Mouse (Mus musculus) embryonic facial prominence, embryonic 10.5 days (tissue): ENCODE results near the gene Zfp85. TPM values are rescaled to one million over a fixed set of nuclear protein-coding genes. Genes with fewer than 3 reads are reported as not detected.
A peak's percentile ranks its signal among the peaks of the same experiment; 100 is the strongest.
"Not testable (repeated sequence)": the region's sequence is repeated elsewhere in the genome, so short reads cannot be mapped to it uniquely, and the experiment has no call there.

Experiments
- DNase-seq: peaks from one replicate; pipeline ENCODE4 v3.0.0-alpha.2; 2017; ENCODE audit warnings: low spot score
- H3K27ac ChIP-seq: fragments of 300-500 bp; sonication (generic); replicated peaks from 2 replicates; pipeline ENCODE4 v1.5.1; 2016; ENCODE audit warnings: mild to moderate bottlenecking
- H3K27me3 ChIP-seq: fragments of 300-500 bp; sonication (generic); replicated peaks from 2 replicates; pipeline ENCODE4 v1.6.1; 2016; ENCODE audit warnings: low read depth, mild to moderate bottlenecking; ENCODE audit not compliant: poor library complexity, severe bottlenecking
- H3K36me3 ChIP-seq: fragments of 300-500 bp; sonication (generic); replicated peaks from 2 replicates; pipeline ENCODE4 v1.6.1; 2016; ENCODE audit warnings: mild to moderate bottlenecking, moderate library complexity
- H3K4me1 ChIP-seq: fragments of 300-500 bp; sonication (generic); 2 replicates; pipeline ENCODE4 v1.6.1; 2016
- H3K4me3 ChIP-seq: fragments of 300-500 bp; sonication (generic); 2 replicates; pipeline ENCODE4 v1.5.1; 2016; ENCODE audit warnings: mild to moderate bottlenecking, moderate library complexity
- H3K9me3 ChIP-seq: fragments of 300-500 bp; sonication (generic); 2 replicates; pipeline ENCODE4 v1.6.1; 2016; ENCODE audit warnings: mild to moderate bottlenecking
- WGBS: fragments of 180-500 bp; shearing (Covaris S2); methylation state at CpG from one replicate; pipeline ENCODE4 v1.1.7; 2016; 5-methylcytosine and 5-hydroxymethylcytosine counted together
- polyA plus RNA-seq: library from polyadenylated mRNA; unstranded; fragments of >200 nt; fragmentation: Nextera tagmentation; extraction: Ambion mirVana; gene quantifications from 2 replicates; pipeline ENCODE4 v1.2.1, GENCODE M21; 2016

Gene Zfp85
- polyA plus RNA-seq, result 4.2 and 4.9 TPM in 2 replicates

- peak within 1 kb of the TSS; percentile 70 for H3K4me3 ChIP-seq
- H3K27ac ChIP-seq, result peak within 1 kb of the TSS; percentile 87
- WGBS, result 9% methylated on average over 24 of the region's 24 CpGs
Observed at GRCm38 (mm10) chr13:67754333-67755306, at the start of gene Zfp85. Gene Zfp85, minus strand, starts transcription at chr13:67755228.

GRCm38 (mm10) chr13:67799151-67799550 is 44.1 kb upstream of the Zfp85 start:
- H3K36me3 ChIP-seq, result not testable (repeated sequence)
- WGBS, result 87% methylated on average over 3 of the region's 3 CpGs

More at GRCm38 (mm10) chr13:67754333-67755306, at the start of gene Zfp85:
- H3K36me3 ChIP-seq, result peaks cover 16% of the 10 kb centered on the region
- H3K27me3 ChIP-seq, result no peaks in the 10 kb centered on the region
- H3K4me1 ChIP-seq, result peaks cover 4% of the 10 kb centered on the region; the same call in 1 of the 2 replicates
- H3K9me3 ChIP-seq, result peaks cover under 1% of the 10 kb centered on the region; the same call in 1 of the 2 replicates
- peak; percentile 71 for DNase-seq

GRCm38 (mm10) chr13:67798618-67799017 is 43.6 kb upstream of the Zfp85 start:
- no peaks in the 10 kb centered on the region for H3K27me3 ChIP-seq
- DNase-seq, result no peak
- H3K4me3 ChIP-seq, result no peak overlapping the region
- no peaks in the 10 kb centered on the region for H3K36me3 ChIP-seq
- H3K9me3 ChIP-seq, result no peaks in the 10 kb centered on the region
- H3K4me1 ChIP-seq, result no peaks in the 10 kb centered on the region
- no peak overlapping the region for H3K27ac ChIP-seq
- WGBS, result 78% methylated on average over 3 of the region's 3 CpGs

More at GRCm38 (mm10) chr13:67799151-67799550, 44.1 kb upstream of the Zfp85 start:
- H3K4me3 ChIP-seq, DNase-seq, H3K27me3 ChIP-seq, H3K27ac ChIP-seq, H3K9me3 ChIP-seq, H3K4me1 ChIP-seq: not testable (repeated sequence)

- no peaks in the 10 kb centered on the region for H3K4me1 ChIP-seq
- peaks cover 17% of the 10 kb centered on the region; the same call in 1 of the 2 replicates for H3K9me3 ChIP-seq
- no peak overlapping the region for H3K4me3 ChIP-seq
- H3K36me3 ChIP-seq, result peaks cover 22% of the 10 kb centered on the region
- H3K27me3 ChIP-seq, result no peaks in the 10 kb centered on the region
- H3K27ac ChIP-seq, result no peak overlapping the region
- WGBS, result 93% methylated on average over 10 of the region's 10 CpGs
- DNase-seq, result no peak
Observed at GRCm38 (mm10) chr13:67791921-67792455, 37.0 kb upstream of the Zfp85 start.

GRCm38 (mm10) chr13:67779265-67780221 is 24.5 kb upstream of the Zfp85 start, which contains the start of gene Zfp493:
Gene Zfp493, plus strand, starts transcription at chr13:67779693.
- H3K4me3 ChIP-seq, result peak within 1 kb of the TSS; percentile 80
- peaks cover 5% of the 10 kb centered on the region; the same call in 1 of the 2 replicates for H3K4me1 ChIP-seq
- 7% methylated on average over 26 of the region's 26 CpGs for WGBS
- DNase-seq, result peak; percentile 65
- no peaks in the 10 kb centered on the region for H3K27me3 ChIP-seq
- H3K27ac ChIP-seq, result peak within 1 kb of the TSS; percentile 87
- peaks cover 3% of the 10 kb centered on the region; the same call in 1 of the 2 replicates for H3K9me3 ChIP-seq
- peaks cover 5% of the 10 kb centered on the region; the same call in 1 of the 2 replicates for H3K36me3 ChIP-seq

GRCm38 (mm10) chr13:67763031-67763768 is 8.2 kb upstream of the Zfp85 start:
- 83% methylated on average over 2 of the region's 2 CpGs for WGBS

GRCm38 (mm10) chr13:67759966-67760365 is 4.9 kb upstream of the Zfp85 start:
- H3K4me3 ChIP-seq, result no peak overlapping the region
- no peaks in the 10 kb centered on the region for H3K9me3 ChIP-seq
- no peaks in the 10 kb centered on the region for H3K27me3 ChIP-seq
- no peak overlapping the region for H3K27ac ChIP-seq
- 81% methylated on average over 1 of the region's 1 CpGs for WGBS
- H3K36me3 ChIP-seq, result no peaks in the 10 kb centered on the region
- no peaks in the 10 kb centered on the region for H3K4me1 ChIP-seq
- DNase-seq, result no peak

More at GRCm38 (mm10) chr13:67763031-67763768, 8.2 kb upstream of the Zfp85 start:
- H3K36me3 ChIP-seq, result no peaks in the 10 kb centered on the region
- H3K4me3 ChIP-seq, result no peak overlapping the region
- no peaks in the 10 kb centered on the region for H3K27me3 ChIP-seq
- no peaks in the 10 kb centered on the region for H3K4me1 ChIP-seq
- DNase-seq, result no peak
- H3K27ac ChIP-seq, result no peak overlapping the region
- no peaks in the 10 kb centered on the region for H3K9me3 ChIP-seq

GRCm38 (mm10) chr13:67755761-67756160 is 733 bp upstream of the Zfp85 start:
- WGBS, result 85% methylated on average over 6 of the region's 6 CpGs
- no peaks in the 10 kb centered on the region for H3K9me3 ChIP-seq
- H3K36me3 ChIP-seq, result peaks cover 11% of the 10 kb centered on the region
- no peaks in the 10 kb centered on the region for H3K27me3 ChIP-seq
- no peak for DNase-seq
- 0 out of 2 replicates have a peak overlapping the region, but pooled peaks have one; percentile 87 for H3K27ac ChIP-seq
- peak overlapping the region; percentile 70; the same call in 1 of the 2 replicates for H3K4me3 ChIP-seq
- H3K4me1 ChIP-seq, result peaks cover 4% of the 10 kb centered on the region; the same call in 1 of the 2 replicates

- no peak overlapping the region for H3K4me3 ChIP-seq
- no peaks in the 10 kb centered on the region for H3K27me3 ChIP-seq
- no peak overlapping the region for H3K27ac ChIP-seq
- H3K4me1 ChIP-seq, result no peaks in the 10 kb centered on the region
- no peak for DNase-seq
- H3K9me3 ChIP-seq, result peaks cover 16% of the 10 kb centered on the region; the same call in 1 of the 2 replicates
- H3K36me3 ChIP-seq, result peaks cover 31% of the 10 kb centered on the region
- WGBS, result 85% methylated on average over 9 of the region's 9 CpGs
Observed at GRCm38 (mm10) chr13:67743896-67744295, 11.1 kb downstream of the Zfp85 start.

GRCm38 (mm10) chr13:67742941-67743340 is 12.1 kb downstream of the Zfp85 start:
- no peaks in the 10 kb centered on the region for H3K4me1 ChIP-seq
- H3K9me3 ChIP-seq, result peaks cover 9% of the 10 kb centered on the region; the same call in 1 of the 2 replicates
- no peak overlapping the region for H3K27ac ChIP-seq
- H3K27me3 ChIP-seq, result no peaks in the 10 kb centered on the region
- no peak overlapping the region for H3K4me3 ChIP-seq
- no peak for DNase-seq
- H3K36me3 ChIP-seq, result peaks cover 22% of the 10 kb centered on the region
- WGBS, result 92% methylated on average over 3 of the region's 3 CpGs

- not testable (repeated sequence) for H3K27ac ChIP-seq, H3K4me3 ChIP-seq, H3K27me3 ChIP-seq, DNase-seq, H3K4me1 ChIP-seq, H3K36me3 ChIP-seq
- 93% methylated on average over 9 of the region's 9 CpGs for WGBS
- H3K9me3 ChIP-seq, result peaks cover 19% of the 10 kb centered on the region
Observed at GRCm38 (mm10) chr13:67734391-67734790, 20.6 kb downstream of the Zfp85 start.
